Mouse (Mus musculus): ENCODE measurements around the gene Myt1l.

Gene Myt1l

DNA sequence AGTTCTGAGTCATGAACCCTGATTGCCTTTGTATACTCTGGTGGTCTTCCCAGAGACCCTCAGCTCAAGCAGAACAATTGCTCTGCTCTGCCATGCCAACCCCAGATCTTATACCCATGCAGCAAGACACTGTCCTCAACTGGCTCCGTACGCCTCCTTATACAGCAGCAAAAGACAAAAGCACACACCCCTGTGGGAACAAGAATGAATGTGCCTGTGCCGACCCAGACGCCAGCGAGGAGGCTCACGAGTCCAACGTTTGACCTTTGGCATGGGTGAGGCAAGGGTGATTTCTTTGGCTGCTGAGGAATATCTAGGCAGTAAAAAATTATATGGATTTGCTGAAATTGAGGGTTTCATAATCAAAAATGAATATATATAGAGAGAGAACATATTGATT, 143.8 kb downstream of the Myt1l start:
- no peak for DNase-seq

- DNase-seq = peak; percentile 40
These were observed 147.6 kb downstream of the Myt1l start for GRCm38 (mm10) chr12:29675594-29676362.

DNA sequence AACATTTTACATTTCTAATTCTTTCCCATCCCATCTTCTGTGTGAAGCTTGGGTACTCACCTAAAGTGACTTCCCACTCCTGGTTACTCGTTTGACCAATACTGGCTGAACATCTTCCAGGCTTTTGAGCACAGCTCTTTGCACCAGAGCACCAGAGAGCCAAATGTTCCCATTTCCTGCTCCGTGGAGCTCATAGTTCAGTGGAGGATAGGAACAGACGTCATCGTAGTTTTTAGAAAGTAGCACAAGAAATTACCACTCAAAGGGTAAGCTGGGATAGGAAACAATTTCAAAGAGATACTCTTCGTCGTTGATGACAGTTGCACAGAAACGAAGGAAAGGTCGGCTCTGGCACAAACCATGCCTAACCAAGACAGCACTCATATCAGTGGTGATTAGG, 154.2 kb downstream of the Myt1l start:
- no peak for DNase-seq

GRCm38 (mm10) chr12:29682946-29683345, 154.8 kb downstream of the Myt1l start:
- DNase-seq = no peak

DNA sequence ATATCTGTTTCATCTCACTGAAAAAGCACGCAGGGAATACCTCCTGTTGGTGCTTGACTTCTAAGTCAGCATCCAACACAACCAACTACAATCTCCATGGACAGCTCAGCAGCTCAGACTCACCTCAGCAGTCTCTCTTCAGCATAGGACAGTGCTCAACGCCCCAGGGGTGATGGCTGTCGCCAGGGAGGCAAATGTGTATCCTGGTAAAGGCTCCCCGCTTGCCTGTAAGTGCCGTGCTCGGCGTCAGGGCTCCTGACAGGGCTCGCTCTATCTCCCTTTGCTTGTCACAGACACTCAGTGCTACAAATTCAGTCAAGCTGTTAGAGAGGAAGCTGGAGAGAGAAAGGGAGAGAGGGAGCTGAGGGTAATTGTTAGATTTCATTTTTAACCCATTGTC, 158.1 kb downstream of the Myt1l start:
- DNase-seq = no peak

- DNase-seq = no peak
These were observed 163.4 kb downstream of the Myt1l start for GRCm38 (mm10) chr12:29691566-29691965.

DNA sequence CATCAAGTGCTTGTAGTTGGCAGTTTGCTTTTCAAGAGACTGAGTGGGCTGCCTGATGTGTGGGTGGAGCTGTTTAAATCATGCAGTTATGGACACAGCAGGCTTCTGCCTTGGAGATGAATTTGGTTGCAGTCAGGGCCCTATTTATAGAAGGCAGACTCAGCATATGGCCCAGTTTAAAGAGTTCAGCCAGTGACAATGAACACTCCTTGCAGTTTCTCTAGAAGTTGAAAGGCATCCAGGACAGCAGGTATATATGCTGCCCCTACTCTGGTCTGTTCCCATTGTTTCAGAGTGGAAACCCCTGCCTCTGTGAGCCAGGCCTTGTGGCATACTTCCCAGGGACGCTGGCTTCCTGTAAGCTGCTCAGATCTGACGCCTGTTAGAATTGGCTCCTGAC, 167.0 kb downstream of the Myt1l start:
- DNase-seq = no peak

DNA sequence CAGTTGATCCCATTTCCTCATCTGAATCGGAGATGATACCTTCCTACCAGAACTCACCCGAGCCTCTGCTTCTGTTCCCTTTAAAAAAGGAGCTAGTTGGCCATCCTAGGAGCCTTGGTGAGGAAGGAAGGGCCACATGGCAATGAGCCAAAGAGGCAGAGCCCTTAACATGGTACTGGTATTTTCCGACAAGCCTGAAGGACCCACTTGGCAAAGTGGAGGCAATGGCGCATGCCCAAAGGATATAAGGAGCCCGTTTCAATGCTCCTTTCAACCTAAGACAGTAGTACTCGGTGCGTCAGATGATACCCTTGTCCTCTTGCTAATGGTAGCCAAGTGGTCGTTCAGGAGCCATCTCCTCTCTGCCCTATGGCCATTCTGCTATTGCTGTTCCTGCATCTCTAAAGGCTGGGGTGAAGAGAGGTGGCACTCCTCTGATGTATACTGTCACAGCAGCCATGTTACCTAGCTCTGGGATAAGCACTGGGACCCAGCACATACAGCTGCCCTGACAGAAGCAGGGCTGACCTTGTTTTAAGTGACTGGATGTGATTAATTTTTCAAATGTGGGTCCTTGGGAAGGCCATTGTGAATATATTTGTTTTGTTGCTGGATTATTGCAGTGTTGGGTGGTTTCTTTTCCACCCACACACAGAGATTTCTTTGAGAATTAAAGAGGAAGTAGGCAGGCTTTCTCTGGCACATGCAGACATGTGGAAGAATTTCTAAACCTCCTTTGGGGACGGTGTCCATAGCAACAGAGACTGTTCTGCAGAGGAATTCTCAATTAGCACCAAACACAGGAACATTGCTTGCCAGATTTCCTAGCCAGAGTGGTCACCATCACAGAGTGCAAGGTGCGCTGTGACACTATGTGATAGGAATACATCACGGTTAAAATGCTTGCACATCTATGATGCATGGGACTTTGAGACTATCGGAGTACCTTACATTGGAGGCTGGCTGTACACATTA, 169.6 kb downstream of the Myt1l start:
- DNase-seq = no peak

DNA sequence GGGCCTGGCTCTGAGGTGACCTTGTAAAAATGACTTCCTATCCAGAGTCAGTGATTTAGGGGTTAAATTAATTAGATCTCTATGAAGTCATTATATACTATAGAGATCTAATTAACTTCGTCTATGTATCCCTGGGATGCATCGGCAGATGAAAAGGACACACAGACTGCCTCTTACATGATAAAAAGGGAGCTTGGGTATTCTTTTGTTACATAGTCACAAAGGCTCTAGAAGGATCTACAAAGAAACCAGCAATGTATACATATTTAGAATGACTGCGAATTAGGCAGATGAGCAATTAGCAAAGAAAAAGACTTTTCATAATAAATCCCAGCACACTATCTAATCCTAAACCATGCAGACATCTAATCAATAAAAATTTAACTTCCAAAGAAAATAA, 170.4 kb downstream of the Myt1l start:
- DNase-seq = no peak

DNA sequence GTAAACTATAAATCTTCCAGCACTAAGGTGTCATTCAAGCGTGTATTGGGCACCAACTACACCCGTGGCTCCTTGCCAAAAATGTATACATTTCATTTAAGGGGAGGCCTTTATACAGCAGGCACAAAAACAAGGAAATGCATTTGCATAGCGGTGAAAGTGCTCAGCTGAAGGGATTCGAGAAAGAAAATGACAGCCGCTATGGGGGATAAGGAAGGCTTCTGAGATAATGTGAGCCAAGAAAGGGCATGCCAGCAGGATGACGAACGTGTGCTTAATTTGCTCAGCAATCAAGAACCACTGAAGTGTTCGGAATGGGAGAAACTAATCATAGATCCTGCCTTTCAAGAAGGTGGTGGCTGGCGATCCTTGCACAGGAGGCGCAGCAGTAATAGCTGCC, 170.8 kb downstream of the Myt1l start:
- no peak for DNase-seq

GRCm38 (mm10) chr12:29699386-29699785, 171.2 kb downstream of the Myt1l start:
- no peak for DNase-seq

- DNase-seq = no peak
These were observed 171.8 kb downstream of the Myt1l start for GRCm38 (mm10) chr12:29700026-29700425.

GRCm38 (mm10) chr12:29701076-29701475, 172.9 kb downstream of the Myt1l start:
- no peak for DNase-seq

- DNase-seq = no peak
These were observed 173.6 kb downstream of the Myt1l start for GRCm38 (mm10) chr12:29701731-29702316.

- DNase-seq = peak; percentile 3
These were observed 174.4 kb downstream of the Myt1l start for GRCm38 (mm10) chr12:29702626-29703025.

DNA sequence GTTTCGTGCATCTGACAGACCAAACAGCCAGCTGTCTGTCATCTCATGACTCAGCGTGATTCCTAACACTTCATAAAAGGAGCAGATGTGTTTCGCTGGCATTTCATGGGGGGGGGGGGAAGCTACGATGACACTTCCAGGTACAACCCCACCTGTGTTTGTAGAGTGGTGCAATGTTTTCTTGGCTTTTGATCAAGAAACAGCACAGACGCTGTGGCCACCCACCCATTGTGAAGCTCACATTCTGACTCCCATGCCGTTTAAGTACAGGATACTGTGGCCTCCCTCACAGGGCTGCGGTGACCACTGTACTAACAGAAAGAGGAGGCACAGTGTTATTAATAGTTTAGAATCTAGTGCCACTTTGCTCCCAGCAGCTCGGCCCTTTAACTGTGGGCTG, 175.4 kb downstream of the Myt1l start:
- DNase-seq = no peak

- DNase-seq = no peak
These were observed 178.9 kb downstream of the Myt1l start for GRCm38 (mm10) chr12:29707094-29707493.

GRCm38 (mm10) chr12:29708166-29708565, 180.0 kb downstream of the Myt1l start:
- no peak for DNase-seq

DNA sequence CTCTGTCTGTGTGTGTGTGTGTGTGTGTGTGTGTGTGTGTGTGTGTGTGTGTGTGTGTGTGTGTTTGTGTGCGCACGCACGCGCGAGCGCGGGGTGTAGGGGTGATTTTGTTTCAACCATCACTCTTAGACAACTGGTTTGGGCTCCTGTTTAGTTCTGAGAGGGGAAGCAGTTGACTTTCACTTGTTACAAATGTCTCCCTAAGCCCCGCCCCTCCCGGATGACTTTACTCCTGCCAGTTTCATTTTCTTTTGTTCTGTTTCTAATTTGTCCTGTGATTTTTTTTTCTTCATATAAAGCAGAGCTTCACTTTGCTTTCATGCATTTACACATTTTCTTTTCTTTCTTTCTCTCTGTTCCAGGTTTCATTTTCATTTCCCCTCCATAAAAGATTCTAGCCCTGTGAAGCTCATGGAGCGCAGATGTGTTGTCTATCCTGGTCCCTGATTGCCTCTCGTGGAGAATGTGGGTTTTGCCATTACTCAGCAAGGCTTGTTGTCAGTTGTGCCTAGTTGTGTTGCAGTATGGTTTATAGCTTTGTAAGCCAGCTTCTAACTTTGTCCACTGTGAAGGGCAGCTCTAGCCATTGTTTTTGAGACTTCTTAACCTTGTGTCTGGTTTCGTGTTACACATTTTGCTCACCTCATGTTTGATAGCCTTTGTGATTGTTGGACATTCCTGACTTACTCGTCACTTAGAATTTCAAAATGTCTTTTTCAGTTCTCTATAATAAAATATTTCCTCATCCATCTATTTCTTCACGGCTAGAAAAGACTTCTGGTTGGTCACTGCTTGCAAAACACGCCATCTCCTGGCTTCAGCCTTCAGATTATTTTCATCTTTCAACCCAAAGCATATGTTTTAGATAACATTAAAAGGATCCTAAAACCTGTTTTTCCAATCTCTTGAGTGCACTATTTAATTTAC, 184.9 kb downstream of the Myt1l start:
- DNase-seq = no peak

DNA sequence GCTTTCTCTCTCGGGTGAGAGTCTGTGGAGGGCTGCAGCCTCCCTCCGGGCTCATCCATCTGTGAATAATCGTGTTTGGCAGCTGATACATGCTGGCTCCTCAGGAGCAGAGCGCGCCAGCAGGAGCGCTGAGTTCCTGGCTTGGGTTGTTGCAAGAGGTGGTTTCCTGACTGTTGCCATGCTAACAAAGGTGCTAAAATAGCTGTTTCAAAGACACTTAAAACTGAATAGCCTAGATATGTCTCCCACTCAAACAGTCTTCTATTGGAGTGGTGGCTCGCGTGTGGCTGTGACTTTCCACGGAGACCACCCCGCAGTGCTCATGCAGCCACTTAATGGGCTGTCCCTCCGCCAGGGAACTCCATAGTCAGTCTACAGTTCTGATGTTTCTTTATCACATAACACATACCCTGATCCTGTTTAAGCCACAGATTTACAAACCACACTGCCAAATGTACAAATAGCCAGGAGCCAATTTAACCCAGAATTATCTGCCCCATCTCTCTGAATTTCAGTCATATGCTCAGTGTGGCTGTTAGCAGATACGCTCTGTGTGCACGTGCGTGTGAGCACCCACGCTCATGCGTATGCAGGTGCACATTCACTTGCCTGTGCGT, 195.6 kb downstream of the Myt1l start:
- no peak for DNase-seq

DNA sequence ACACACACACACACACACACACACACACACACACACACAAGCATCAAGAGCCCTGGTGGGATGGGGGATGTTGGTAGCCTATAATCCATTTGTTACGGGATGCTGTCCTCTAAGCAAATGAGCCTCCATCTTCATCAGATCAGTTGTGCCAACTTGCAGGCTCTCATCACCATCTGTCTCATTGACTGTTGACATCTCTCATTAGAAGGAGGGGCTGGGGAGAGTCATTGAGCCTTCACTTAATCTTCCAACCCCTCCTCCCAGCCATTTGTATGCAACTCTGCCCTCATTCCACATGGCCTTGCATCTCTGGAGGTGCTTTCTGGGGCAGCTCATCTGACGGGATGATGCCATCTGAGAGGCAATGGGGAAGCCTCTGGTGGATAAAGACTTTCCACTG, 200.1 kb downstream of the Myt1l start:
- no peak for DNase-seq

Data from kidney, adult 9 months (tissue).